Mouse (Mus musculus) limb, embryonic 12.5 days (tissue): ENCODE measurements around the gene Gif. TPM values are rescaled to one million over a fixed set of nuclear protein-coding genes. Genes with fewer than 3 reads are reported as not detected.

Source experiments
- ATAC-seq: fragments of 200-750 bp; cut with Nextera tagmentation; 2 replicates; pipeline ENCODE4 v1.8.0; 2017; ENCODE audit warnings: low read depth, moderate TSS enrichment; ENCODE audit not compliant: insufficient number of reproducible peaks, insufficient read depth, low FRiP score, low TSS enrichment
- H3K27ac ChIP-seq: fragments of 300-500 bp; sonication (generic); 2 replicates; pipeline ENCODE4 v1.5.1; 2016; ENCODE audit warnings: mild to moderate bottlenecking, moderate library complexity
- H3K27me3 ChIP-seq: fragments of 300-500 bp; sonication (generic); 2 replicates; pipeline ENCODE4 v1.6.1; 2016; ENCODE audit warnings: mild to moderate bottlenecking, moderate library complexity
- H3K36me3 ChIP-seq: fragments of 300-500 bp; sonication (generic); 2 replicates; pipeline ENCODE4 v1.6.1; 2016; ENCODE audit warnings: mild to moderate bottlenecking, moderate library complexity
- H3K4me1 ChIP-seq: fragments of 300-500 bp; sonication (generic); replicated peaks from 2 replicates; pipeline ENCODE4 v1.6.1; 2016
- H3K4me2 ChIP-seq: fragments of 300-500 bp; sonication (generic); 2 replicates; pipeline ENCODE4 v1.6.1; 2016; ENCODE audit warnings: mild to moderate bottlenecking, moderate library complexity
- H3K4me3 ChIP-seq: fragments of 300-500 bp; sonication (generic); replicated peaks from 2 replicates; pipeline ENCODE4 v1.5.1; 2016; ENCODE audit warnings: mild to moderate bottlenecking
- H3K9ac ChIP-seq: fragments of 300-500 bp; sonication (generic); replicated peaks from 2 replicates; pipeline ENCODE4 v1.6.1; 2016; ENCODE audit warnings: mild to moderate bottlenecking, moderate library complexity
- H3K9me3 ChIP-seq: fragments of 300-500 bp; sonication (generic); 2 replicates; pipeline ENCODE4 v1.6.1; 2016; ENCODE audit warnings: mild to moderate bottlenecking, moderate library complexity
- WGBS: fragments of 180-500 bp; shearing (Covaris S2); methylation state at CpG from one replicate; pipeline ENCODE4 v1.1.7; 2016; 5-methylcytosine and 5-hydroxymethylcytosine counted together
- polyA plus RNA-seq: library from polyadenylated mRNA; unstranded; fragments of >200 nt; fragmentation: Nextera tagmentation; extraction: Ambion mirVana; gene quantifications from 2 replicates; pipeline ENCODE4 v1.2.1, GENCODE M21; 2016

The Gif gene
- polyA plus RNA-seq, 1 experiment from 2014 or later: not detected

DNA sequence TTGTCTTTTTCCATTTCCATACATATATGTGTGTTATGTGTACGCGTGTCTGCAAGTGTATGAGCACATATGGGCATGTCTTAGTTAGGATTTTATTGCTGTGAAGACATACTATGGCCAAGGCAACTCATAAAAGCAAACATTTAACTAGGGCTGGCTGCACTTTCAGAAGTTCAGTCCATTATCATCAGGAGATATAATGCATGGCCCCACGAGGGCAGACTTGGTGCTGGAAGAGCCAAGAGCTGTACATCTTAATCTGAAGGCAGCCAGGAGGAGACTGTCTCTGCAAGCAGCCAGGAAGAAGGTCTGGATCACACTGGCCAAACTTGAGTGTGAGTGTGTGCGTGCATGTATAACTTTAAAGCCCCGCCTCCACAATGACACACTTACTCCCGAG is 47.1 kb downstream of the Gif start:
- Histone ChIP-seq H3K4me3 (no peak overlapping the region), H3K9ac (no peak overlapping the region), H3K9me3 (no peaks in the 10 kb centered on the region), H3K4me2 (no peak overlapping the region), H3K4me1 (no peaks in the 10 kb centered on the region), H3K36me3 (no peaks in the 10 kb centered on the region), H3K27ac (no peak overlapping the region), H3K27me3 (no peaks in the 10 kb centered on the region)
- no peak for ATAC-seq
- WGBS: 87% methylated on average over 6 of the region's 6 CpGs

- H3K27ac ChIP-seq: no peak overlapping the region
- WGBS: 77% methylated on average over 8 of the region's 8 CpGs
- no peak overlapping the region for H3K4me2 ChIP-seq
- H3K27me3 ChIP-seq: no peaks in the 10 kb centered on the region
- no peak for ATAC-seq
- H3K4me3 ChIP-seq: no peak overlapping the region
- no peaks in the 10 kb centered on the region for H3K4me1 ChIP-seq
- no peak overlapping the region for H3K9ac ChIP-seq
- H3K36me3 ChIP-seq: no peaks in the 10 kb centered on the region
- H3K9me3 ChIP-seq: no peaks in the 10 kb centered on the region; the same call in 1 of the 2 replicates
Observed at GRCm38 (mm10) chr19:11800531-11801315, 53.4 kb downstream of the Gif start.

- Histone ChIP-seq H3K27ac (no peak overlapping the region), H3K36me3 (no peaks in the 10 kb centered on the region), H3K4me2 (no peak overlapping the region), H3K4me1 (no peaks in the 10 kb centered on the region), H3K4me3 (no peak overlapping the region), H3K27me3 (no peaks in the 10 kb centered on the region), H3K9me3 (no peaks in the 10 kb centered on the region; the same call in 1 of the 2 replicates), H3K9ac (no peak overlapping the region)
- no peak for ATAC-seq
- 61% methylated on average over 1 of the region's 1 CpGs for WGBS
Observed at GRCm38 (mm10) chr19:11804423-11804822, 57.1 kb downstream of the Gif start.

- no peak for ATAC-seq
- Histone ChIP-seq H3K4me3 (no peak overlapping the region), H3K9me3 (no peaks in the 10 kb centered on the region), H3K27me3 (no peaks in the 10 kb centered on the region), H3K36me3 (no peaks in the 10 kb centered on the region), H3K27ac (no peak overlapping the region), H3K9ac (no peak overlapping the region), H3K4me1 (no peaks in the 10 kb centered on the region), H3K4me2 (no peak overlapping the region)
- WGBS: 58% methylated on average over 2 of the region's 2 CpGs
Observed at GRCm38 (mm10) chr19:11807251-11807650, 59.9 kb downstream of the Gif start.

- 80% methylated on average over 6 of the region's 6 CpGs for WGBS
Observed at GRCm38 (mm10) chr19:11807822-11808221, 60.5 kb downstream of the Gif start.

GRCm38 (mm10) chr19:11808452-11808851 is 61.1 kb downstream of the Gif start:
- H3K4me3 ChIP-seq: no peak overlapping the region
- WGBS: 88% methylated on average over 2 of the region's 2 CpGs
- H3K4me2 ChIP-seq: no peak overlapping the region
- H3K9me3 ChIP-seq: no peaks in the 10 kb centered on the region
- H3K9ac ChIP-seq: no peak overlapping the region
- no peaks in the 10 kb centered on the region for H3K4me1 ChIP-seq
- no peak overlapping the region for H3K27ac ChIP-seq
- no peak for ATAC-seq
- no peaks in the 10 kb centered on the region for H3K27me3 ChIP-seq
- no peaks in the 10 kb centered on the region for H3K36me3 ChIP-seq

More at GRCm38 (mm10) chr19:11807822-11808221, 60.5 kb downstream of the Gif start:
- no peaks in the 10 kb centered on the region for H3K9me3 ChIP-seq
- no peak overlapping the region for H3K9ac ChIP-seq
- ATAC-seq: no peak
- H3K4me2 ChIP-seq: no peak overlapping the region
- H3K4me1 ChIP-seq: no peaks in the 10 kb centered on the region
- H3K27ac ChIP-seq: no peak overlapping the region
- H3K36me3 ChIP-seq: no peaks in the 10 kb centered on the region
- no peak overlapping the region for H3K4me3 ChIP-seq
- H3K27me3 ChIP-seq: no peaks in the 10 kb centered on the region

DNA sequence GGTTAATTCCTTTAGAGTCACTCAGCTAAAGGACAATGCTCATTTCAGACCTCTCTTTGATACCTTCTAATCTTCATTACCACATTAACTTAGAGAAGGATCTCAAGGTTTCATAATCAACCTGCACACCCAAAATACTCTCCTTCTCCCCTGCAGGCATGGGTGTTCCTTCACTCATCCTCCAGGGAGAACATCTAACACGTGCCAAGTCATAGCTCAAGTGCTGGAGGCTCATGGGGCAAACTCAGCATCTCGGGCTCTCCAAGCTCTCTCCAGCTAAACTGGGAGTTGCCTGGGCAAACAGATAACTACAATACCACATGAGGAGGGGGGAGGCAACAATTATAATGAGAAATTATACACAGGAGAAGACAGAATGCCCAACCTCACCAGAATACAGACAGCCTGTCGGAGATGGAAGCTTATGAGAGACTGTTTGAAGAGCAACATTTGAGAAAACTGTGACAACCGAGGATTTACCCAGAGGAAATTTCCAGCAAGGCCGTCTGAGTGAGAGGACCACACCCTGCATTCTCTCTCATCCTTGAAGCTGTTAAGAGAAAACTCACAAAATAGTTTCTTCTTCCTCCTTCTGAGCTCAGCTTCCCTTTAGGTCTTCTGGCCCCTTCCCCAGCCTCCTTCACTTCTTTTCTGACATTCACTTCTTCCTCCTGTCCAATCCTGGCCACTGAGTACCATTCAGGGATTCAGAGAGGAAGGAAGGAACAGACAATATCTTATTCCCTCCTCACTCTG is 62.8 kb downstream of the Gif start:
- H3K27ac ChIP-seq: no peak overlapping the region
- no peak overlapping the region for H3K4me3 ChIP-seq
- H3K36me3 ChIP-seq: no peaks in the 10 kb centered on the region
- no peak for ATAC-seq
- no peak overlapping the region for H3K9ac ChIP-seq
- no peak overlapping the region for H3K4me2 ChIP-seq
- WGBS: 82% methylated on average over 5 of the region's 5 CpGs
- H3K4me1 ChIP-seq: no peaks in the 10 kb centered on the region
- H3K27me3 ChIP-seq: peaks cover 13% of the 10 kb centered on the region
- no peaks in the 10 kb centered on the region for H3K9me3 ChIP-seq

- no peaks in the 10 kb centered on the region for H3K9me3 ChIP-seq
- H3K4me3 ChIP-seq: no peak overlapping the region
- H3K4me1 ChIP-seq: no peaks in the 10 kb centered on the region
- no peak overlapping the region for H3K4me2 ChIP-seq
- WGBS: 82% methylated on average over 1 of the region's 1 CpGs
- peaks cover 18% of the 10 kb centered on the region for H3K27me3 ChIP-seq
- H3K27ac ChIP-seq: no peak overlapping the region
- ATAC-seq: no peak
- no peak overlapping the region for H3K9ac ChIP-seq
- H3K36me3 ChIP-seq: no peaks in the 10 kb centered on the region
Observed at GRCm38 (mm10) chr19:11810856-11811255, 63.5 kb downstream of the Gif start.

DNA sequence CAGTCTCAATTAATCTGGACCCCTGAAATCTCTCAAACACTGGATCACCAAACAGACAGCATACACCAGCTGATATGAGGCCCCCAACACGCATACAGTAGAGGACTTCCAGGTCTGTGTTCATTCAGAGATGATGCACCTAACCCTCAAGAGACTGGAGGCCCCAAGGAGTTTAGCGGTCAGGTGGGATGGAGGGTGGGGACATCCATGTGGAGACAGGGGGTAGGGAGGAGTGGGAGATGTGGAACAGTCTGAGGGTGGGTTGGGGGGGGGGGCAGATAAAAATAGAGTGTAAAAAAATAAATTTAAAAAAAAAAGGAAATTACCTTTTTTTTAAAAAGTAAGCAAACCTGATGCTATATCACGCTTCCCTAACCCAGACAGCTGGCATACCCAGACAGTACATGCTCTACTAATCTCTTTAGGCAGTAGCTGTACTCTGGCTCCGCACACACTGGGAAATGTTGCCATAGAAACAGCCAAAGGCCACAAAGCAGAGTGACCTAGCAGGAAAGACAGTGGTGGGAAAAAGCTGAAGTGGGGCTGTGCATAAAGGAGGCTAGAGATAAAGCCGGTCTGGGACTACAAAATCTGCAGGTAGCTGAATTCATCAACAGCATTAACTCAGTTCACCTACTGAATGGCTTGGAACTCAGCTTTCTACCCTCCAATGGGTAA is 64.5 kb downstream of the Gif start:
- ATAC-seq: no peak
- Histone ChIP-seq H3K4me1 (no peaks in the 10 kb centered on the region), H3K27ac (no peak overlapping the region), H3K4me3 (no peak overlapping the region), H3K9ac (no peak overlapping the region), H3K27me3 (peaks cover 27% of the 10 kb centered on the region), H3K9me3 (no peaks in the 10 kb centered on the region), H3K4me2 (no peak overlapping the region), H3K36me3 (no peaks in the 10 kb centered on the region)
- WGBS: 76% methylated on average over 5 of the region's 5 CpGs
